Mouse (Mus musculus) large intestine, adult 2 months (tissue): Measurements from ENCODE around the gene Tnik. TPM values are rescaled to one million over a fixed set of nuclear protein-coding genes. Genes with fewer than 3 reads are reported as not detected.

Experiments used
- DNase-seq: peaks from one replicate; pipeline ENCODE4 v3.0.0-alpha.2; 2012; ENCODE audit warnings: low read depth, low spot score
- WGBS: fragments of 180-500 bp; shearing (Covaris S2); methylation state at CpG from one replicate; pipeline ENCODE4 v1.1.7; 2018; 5-methylcytosine and 5-hydroxymethylcytosine counted together
- polyA plus RNA-seq: library from polyadenylated mRNA; depleted of rRNA; stranded (reverse); fragments of >200 nt; gene quantifications from 2 replicates; pipeline ENCODE4 v1.2.3, GENCODE M21; 2012

Gene Tnik
- polyA plus RNA-seq, 1 experiment = 4.9 TPM

- no peak for DNase-seq
- WGBS = 90% methylated on average over 10 of the region's 10 CpGs
Measured at GRCm38 (mm10) chr3:28385199-28385975, 122.4 kb downstream of the Tnik start.

- no peak for DNase-seq
- 86% methylated on average over 3 of the region's 3 CpGs for WGBS
Measured at GRCm38 (mm10) chr3:28388540-28388939, 125.5 kb downstream of the Tnik start.

GRCm38 (mm10) chr3:28390183-28390582, 127.2 kb downstream of the Tnik start:
- DNase-seq = no peak
- 94% methylated on average over 2 of the region's 2 CpGs for WGBS

GRCm38 (mm10) chr3:28392542-28392941, 129.5 kb downstream of the Tnik start:
- no peak for DNase-seq

- WGBS = 77% methylated on average over 1 of the region's 1 CpGs
- DNase-seq = no peak
Measured at GRCm38 (mm10) chr3:28398781-28399180, 135.8 kb downstream of the Tnik start.

GRCm38 (mm10) chr3:28399593-28400216, 136.7 kb downstream of the Tnik start:
- no peak for DNase-seq
- 89% methylated on average over 9 of the region's 9 CpGs for WGBS

GRCm38 (mm10) chr3:28401335-28401734, 138.3 kb downstream of the Tnik start:
- WGBS = 70% methylated on average over 9 of the region's 9 CpGs
- DNase-seq = no peak

GRCm38 (mm10) chr3:28402221-28402620, 139.2 kb downstream of the Tnik start:
- WGBS = 63% methylated on average over 6 of the region's 6 CpGs
- no peak for DNase-seq

- WGBS = 68% methylated on average over 2 of the region's 2 CpGs
- DNase-seq = no peak
Measured at GRCm38 (mm10) chr3:28405391-28405790, 142.4 kb downstream of the Tnik start.

GRCm38 (mm10) chr3:28408859-28409459, 145.9 kb downstream of the Tnik start:
- 69% methylated on average over 12 of the region's 12 CpGs for WGBS

GRCm38 (mm10) chr3:28410269-28410668, 147.3 kb downstream of the Tnik start:
- DNase-seq = no peak
- WGBS = 83% methylated on average over 3 of the region's 3 CpGs

More at GRCm38 (mm10) chr3:28408859-28409459, 145.9 kb downstream of the Tnik start:
- no peak for DNase-seq

GRCm38 (mm10) chr3:28415986-28416385, 153.0 kb downstream of the Tnik start:
- 76% methylated on average over 2 of the region's 2 CpGs for WGBS
- no peak for DNase-seq

- 89% methylated on average over 5 of the region's 5 CpGs for WGBS
- no peak for DNase-seq
Measured at GRCm38 (mm10) chr3:28417091-28417715, 154.2 kb downstream of the Tnik start.

GRCm38 (mm10) chr3:28420194-28420593, 157.2 kb downstream of the Tnik start:
- no peak for DNase-seq
- 82% methylated on average over 6 of the region's 6 CpGs for WGBS

GRCm38 (mm10) chr3:28420698-28421097, 157.7 kb downstream of the Tnik start:
- WGBS = 60% methylated on average over 3 of the region's 3 CpGs
- no peak for DNase-seq

- WGBS = 63% methylated on average over 6 of the region's 6 CpGs
- DNase-seq = no peak
Measured at GRCm38 (mm10) chr3:28421798-28422197, 158.8 kb downstream of the Tnik start.

GRCm38 (mm10) chr3:28422221-28422620, 159.2 kb downstream of the Tnik start:
- WGBS = 93% methylated on average over 1 of the region's 1 CpGs
- no peak for DNase-seq

- DNase-seq = no peak
- WGBS = 76% methylated on average over 6 of the region's 6 CpGs
Measured at GRCm38 (mm10) chr3:28425911-28426310, 162.9 kb downstream of the Tnik start.

GRCm38 (mm10) chr3:28431459-28431858, 168.4 kb downstream of the Tnik start:
- 79% methylated on average over 2 of the region's 2 CpGs for WGBS
- no peak for DNase-seq

GRCm38 (mm10) chr3:28432321-28432720, 169.3 kb downstream of the Tnik start:
- 84% methylated on average over 5 of the region's 5 CpGs for WGBS
- DNase-seq = no peak
